ENCODE assay signal across 7 mouse cellular contexts in the genomic region with DNA sequence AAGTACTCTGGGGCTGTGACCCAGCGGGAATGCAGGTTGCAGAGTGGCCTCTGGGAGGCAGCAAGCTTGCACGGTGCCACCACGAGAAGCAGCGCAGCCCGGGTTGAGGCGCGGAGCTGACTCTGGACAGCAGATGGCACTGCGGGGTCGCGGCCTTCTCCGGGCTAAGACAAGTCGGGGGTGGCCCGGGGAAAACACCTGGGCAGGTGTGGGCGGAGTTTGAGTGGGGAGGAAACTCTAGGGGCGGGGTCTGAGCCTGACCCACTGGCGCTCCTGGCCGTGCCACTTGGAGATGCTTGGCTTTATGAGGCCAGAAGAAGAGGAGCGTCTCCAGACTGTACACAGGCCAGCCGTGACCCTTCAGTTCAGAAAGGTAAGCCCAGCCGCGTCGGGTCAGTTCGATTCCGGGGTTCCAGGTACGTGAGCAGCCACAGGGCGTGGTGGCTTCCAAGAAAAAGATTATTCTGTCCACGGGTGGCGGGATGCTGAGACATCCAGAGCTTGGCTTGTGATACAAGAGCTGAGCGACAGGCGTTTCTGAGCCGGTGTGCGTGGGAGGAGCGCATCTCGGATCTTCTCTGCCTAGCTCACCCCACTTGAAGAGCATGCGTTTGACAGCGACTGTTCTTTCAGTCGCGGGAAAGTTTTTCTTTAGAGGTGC. TPM values are rescaled to one million over a fixed set of nuclear protein-coding genes. Genes with fewer than 3 reads are reported as not detected.
DNase-seq lines count a peak whose midpoint lies in the region; ATAC-seq and TF ChIP-seq lines count a peak whose summit lies in the region.

A gene (plus strand): TSS at position 309 of the 661 bp plus-strand sequence.

- peak; percentile 84 for DNase-seq in adrenal gland, postnatal 25 days
- DNase-seq in heart, adult 8-10 months (ENCODE audit: low spot score) = peak; percentile 39
- peak; percentile 94 for DNase-seq in kidney, adult 9 months
- peak; percentile 41 to 68 for DNase-seq in spleen, adult 2 months (ENCODE audit: low read depth in 1 of 2, low spot score in 2 of 2)

- peak; percentile 80; the same call in 1 of the 2 replicates for TF ChIP-seq CTCF in spleen, adult 2 months (IDR thresholded peaks at IDR 0.05; ENCODE audit: extremely low read depth, insufficient read depth, insufficient read length, insufficient replicate concordance)

- under 1% methylated on average over 38 of the region's 38 CpGs for WGBS in embryonic facial prominence, embryonic 12.5 days
- 1% methylated on average over 38 of the region's 38 CpGs for WGBS in limb, embryonic 13.5 days
- WGBS in midbrain, embryonic 16.5 days = 1% methylated on average over 38 of the region's 38 CpGs
- WGBS in spleen, adult 2 months = 5% methylated on average over 38 of the region's 38 CpGs

- peak within 1 kb of the TSS; percentile 50 for H3K4me2 ChIP-seq in embryonic facial prominence, embryonic 12.5 days (replicated peaks)
- peak within 1 kb of the TSS; percentile 56 for H3K4me2 ChIP-seq in limb, embryonic 13.5 days (replicated peaks)
- peak within 1 kb of the TSS; percentile 80 for H3K4me2 ChIP-seq in midbrain, embryonic 16.5 days (ENCODE audit: low read length)

- ATAC-seq in embryonic facial prominence, embryonic 12.5 days (ENCODE audit: insufficient number of reproducible peaks, insufficient read depth, low FRiP score, low TSS enrichment) = peak; percentile 81
- ATAC-seq in limb, embryonic 13.5 days (ENCODE audit: low FRiP score, low read depth) = peak; percentile 85
- ATAC-seq in midbrain, embryonic 16.5 days = peak; percentile 95

- peaks cover 30% of the 10 kb centered on the region for H3K27me3 ChIP-seq in embryonic facial prominence, embryonic 12.5 days
- H3K27me3 ChIP-seq in limb, embryonic 13.5 days = peaks cover 58% of the 10 kb centered on the region
- peaks cover 10% of the 10 kb centered on the region for H3K27me3 ChIP-seq in midbrain, embryonic 16.5 days (ENCODE audit: control insufficient read depth, insufficient read depth, low read depth, low read length)
- 0 out of 2 replicates have a peak, but pooled peaks cover 2% of the 10 kb centered on the region for H3K27me3 ChIP-seq in spleen, adult 2 months (ENCODE audit: control insufficient read depth, insufficient read depth, low read length)

- H3K9me3 ChIP-seq in embryonic facial prominence, embryonic 12.5 days = no peaks in the 10 kb centered on the region
- H3K9me3 ChIP-seq in limb, embryonic 13.5 days = no peaks in the 10 kb centered on the region
- no peaks in the 10 kb centered on the region for H3K9me3 ChIP-seq in midbrain, embryonic 16.5 days (replicated peaks; ENCODE audit: control insufficient read depth, low read length, poor library complexity, severe bottlenecking)

- no peak for TF ChIP-seq POLR2A in spleen, adult 2 months (IDR thresholded peaks at IDR 0.05; ENCODE audit: low read depth, low read length)

- H3K4me3 ChIP-seq in embryonic facial prominence, embryonic 12.5 days = peak within 1 kb of the TSS; percentile 31
- peak within 1 kb of the TSS; percentile 28 for H3K4me3 ChIP-seq in limb, embryonic 13.5 days
- peak within 1 kb of the TSS; percentile 44 for H3K4me3 ChIP-seq in midbrain, embryonic 16.5 days (ENCODE audit: low read depth, low read length)
- no peak within 1 kb of the TSS for H3K4me3 ChIP-seq in spleen, adult 2 months (ENCODE audit: extremely low read depth, insufficient read depth, insufficient read length)

- no peak within 1 kb of the TSS for H3K27ac ChIP-seq in embryonic facial prominence, embryonic 12.5 days
- no peak within 1 kb of the TSS for H3K27ac ChIP-seq in limb, embryonic 13.5 days
- no peak within 1 kb of the TSS for H3K27ac ChIP-seq in midbrain, embryonic 16.5 days (ENCODE audit: low read length)
- H3K27ac ChIP-seq in spleen, adult 2 months (ENCODE audit: insufficient read depth, low read length) = no peak within 1 kb of the TSS

- H3K9ac ChIP-seq in embryonic facial prominence, embryonic 12.5 days = no peak within 1 kb of the TSS
- no peak within 1 kb of the TSS for H3K9ac ChIP-seq in limb, embryonic 13.5 days
- H3K9ac ChIP-seq in midbrain, embryonic 16.5 days (ENCODE audit: low read depth, low read length) = peak within 1 kb of the TSS; percentile 57

- no peaks in the 10 kb centered on the region for H3K36me3 ChIP-seq in embryonic facial prominence, embryonic 12.5 days
- no peaks in the 10 kb centered on the region for H3K36me3 ChIP-seq in limb, embryonic 13.5 days
- H3K36me3 ChIP-seq in midbrain, embryonic 16.5 days (ENCODE audit: control insufficient read depth, insufficient read depth, low read length) = no peaks in the 10 kb centered on the region
- no peaks in the 10 kb centered on the region for H3K36me3 ChIP-seq in spleen, adult 2 months (ENCODE audit: control insufficient read depth, insufficient read depth, low read length)

- H3K4me1 ChIP-seq in embryonic facial prominence, embryonic 12.5 days = peaks cover 7% of the 10 kb centered on the region; the same call in 1 of the 2 replicates
- 0 out of 2 replicates have a peak, but pooled peaks cover 8% of the 10 kb centered on the region for H3K4me1 ChIP-seq in limb, embryonic 13.5 days
- peaks cover 9% of the 10 kb centered on the region; the same call in 1 of the 2 replicates for H3K4me1 ChIP-seq in midbrain, embryonic 16.5 days (ENCODE audit: control insufficient read depth, insufficient read depth, low read length)
- no peaks in the 10 kb centered on the region for H3K4me1 ChIP-seq in spleen, adult 2 months (ENCODE audit: control insufficient read depth, insufficient read depth, insufficient read length)

RNA-seq across cellular contexts. Expression of the gene that starts here (rescaled TPM):
- 0.09 TPM in 1 of 2 replicates, not detected in the other for total RNA-seq in adrenal gland, postnatal 25 days (2021)
- polyA plus RNA-seq in embryonic facial prominence, embryonic 12.5 days (2016; fragmentation: Nextera tagmentation; extraction: Ambion mirVana) = 0.24 and 0.47 TPM in 2 replicates
- not detected for total RNA-seq in heart, adult 8-10 months (2022)
- 0.17 and 0.18 TPM in 2 replicates for polyA plus RNA-seq in limb, embryonic 13.5 days (2015; fragmentation: Nextera tagmentation; extraction: Ambion mirVana)
- polyA plus RNA-seq in midbrain, embryonic 16.5 days (2015; fragmentation: Nextera tagmentation; extraction: Ambion mirVana) = 0.09 TPM in 1 of 2 replicates, not detected in the other
- polyA plus RNA-seq in spleen, adult 2 months (2012; rRNA removed) = 0.04 and 0.07 TPM in 2 replicates

Comparison
In these comparisons a context has a peak if more than half of its experiments do, and no peak if none do; other contexts are left out.
1. Peak in DNase-seq in adrenal gland, postnatal 25 days; RNA of the gene not detected or under 1 TPM.
2. Peak in ATAC-seq, H3K4me3 ChIP-seq and H3K4me2 ChIP-seq in embryonic facial prominence, embryonic 12.5 days; RNA of the gene not detected or under 1 TPM.
3. Peak in DNase-seq in heart, adult 8-10 months; RNA of the gene not detected or under 1 TPM.
4. Peak in ATAC-seq, H3K4me3 ChIP-seq and H3K4me2 ChIP-seq in limb, embryonic 13.5 days; RNA of the gene not detected or under 1 TPM.
5. Peak in ATAC-seq, H3K4me3 ChIP-seq, H3K9ac ChIP-seq and H3K4me2 ChIP-seq in midbrain, embryonic 16.5 days; RNA of the gene not detected or under 1 TPM.
6. Peak in DNase-seq in spleen, adult 2 months; RNA of the gene not detected or under 1 TPM.
7. DNase-seq: peak in every context shown above with its lines; median percentile 94 in kidney, adult 9 months; 84 in adrenal gland, postnatal 25 days; 54 in spleen, adult 2 months; 39 in heart, adult 8-10 months.